Mouse (Mus musculus): Measurements from ENCODE around the gene Jph3. TPM values are rescaled to one million over a fixed set of nuclear protein-coding genes. Genes with fewer than 3 reads are reported as not detected.

Gene Jph3
- total and polyA plus RNA-seq, 3 experiments, result 0.15 TPM; not detected in 2

DNA sequence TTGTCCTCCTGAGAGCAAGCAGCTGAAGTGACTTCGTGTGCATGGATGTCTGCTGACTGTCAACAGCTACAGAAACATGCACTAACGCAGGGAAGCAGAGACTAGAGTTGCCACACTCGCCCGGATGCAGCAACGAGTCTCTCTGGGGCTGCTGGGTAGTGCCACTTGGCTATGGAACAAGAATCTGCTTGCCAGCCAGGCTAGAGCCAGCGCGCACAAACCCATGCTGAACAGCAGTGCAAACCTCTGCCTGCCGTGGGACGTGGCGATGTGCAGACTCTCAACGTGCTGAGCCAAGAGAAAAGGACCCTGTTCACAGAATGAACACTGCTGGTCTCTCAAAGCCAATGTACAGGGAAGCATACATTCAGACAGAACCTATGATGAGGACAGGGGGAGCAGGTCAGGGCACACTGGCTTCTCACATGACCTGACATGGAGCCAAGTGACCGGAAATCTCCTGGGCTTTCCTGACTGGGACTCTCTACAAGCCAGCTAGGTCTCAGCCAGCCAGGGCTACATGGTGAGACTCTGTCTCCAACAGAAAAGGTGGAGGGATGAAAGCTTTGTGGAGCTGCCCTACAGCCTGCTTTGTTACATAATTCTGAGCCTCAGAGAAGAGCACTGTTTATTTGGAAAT lies 82.6 kb downstream of the Jph3 start:
- Histone ChIP-seq H3K27me3 (ENCODE audit: control insufficient read depth in 1 of 2, insufficient read depth in 2 of 2, low read length in 2 of 2) (no peaks in the 10 kb centered on the region), H3K9me3 (replicated peaks; ENCODE audit: insufficient read depth, low read length) (no peaks in the 10 kb centered on the region), H3K36me3 (ENCODE audit: control insufficient read depth in 1 of 2, insufficient read depth in 2 of 2, low read length in 2 of 2) (peaks cover 0 to 2% of the 10 kb centered on the region in 2 experiments; a peak in 2 of 4 replicates), H3K4me3 (ENCODE audit: control insufficient read depth in 1 of 2, insufficient read depth in 1 of 2, low read depth in 2 of 2, low read length in 2 of 2) (no peak overlapping the region), H3K27ac (ENCODE audit: control insufficient read depth, low read depth, low read length) (no peak overlapping the region), H3K4me1 (ENCODE audit: control insufficient read depth in 1 of 2, insufficient read depth in 2 of 2, low read length in 2 of 2) (no peaks in the 10 kb centered on the region), H3K9ac (ENCODE audit: control insufficient read depth, low read depth, low read length, poor library complexity, severe bottlenecking) (no peak overlapping the region), H3K79me2 (ENCODE audit: control insufficient read depth, insufficient read depth, low read length, poor library complexity) (no peaks in the 10 kb centered on the region)
- DNase-seq (ENCODE audit: low read depth, low spot score), result no peak
- TF ChIP-seq ZNF384 (IDR thresholded peaks at IDR 0.05; ENCODE audit: low read depth, low read length), result no peak
- no peak for TF ChIP-seq POLR2AphosphoS2 (IDR thresholded peaks at IDR 0.05; ENCODE audit: low read length)
- TF ChIP-seq RCOR1 (IDR thresholded peaks at IDR 0.05; ENCODE audit: low read depth, low read length), result no peak
- TF ChIP-seq MAZ (IDR thresholded peaks at IDR 0.05; ENCODE audit: low read depth, low read length), result no peak
- TF ChIP-seq POLR2A (IDR thresholded peaks at IDR 0.05; ENCODE audit: control insufficient read depth in 1 of 2, insufficient read depth in 1 of 2, low read depth in 1 of 2, low read length in 2 of 2, poor library complexity in 1 of 2), result no peak
- TF ChIP-seq GABPA (IDR thresholded peaks at IDR 0.05; ENCODE audit: low read depth, low read length), result no peak
- no peak for TF ChIP-seq RAD21 (IDR thresholded peaks at IDR 0.05; ENCODE audit: low read depth, low read length)
- no peak for TF ChIP-seq HCFC1 (IDR thresholded peaks at IDR 0.05; ENCODE audit: low read depth, low read length)
- no peak for TF ChIP-seq POLR2AphosphoS5 (IDR thresholded peaks at IDR 0.05; ENCODE audit: borderline replicate concordance, low read depth, low read length)
- TF ChIP-seq KAT2A (conservative IDR thresholded peaks at IDR 0.05; ENCODE audit: low read depth, low read length), result no peak
- no peak for TF ChIP-seq ETS1 (IDR thresholded peaks at IDR 0.05; ENCODE audit: low read depth, low read length)
- no peak for TF ChIP-seq UBTF (IDR thresholded peaks at IDR 0.05; ENCODE audit: borderline replicate concordance, insufficient read depth, low read depth, low read length)
- TF ChIP-seq TCF12 (IDR thresholded peaks at IDR 0.05; ENCODE audit: low read depth, low read length), result no peak

DNA sequence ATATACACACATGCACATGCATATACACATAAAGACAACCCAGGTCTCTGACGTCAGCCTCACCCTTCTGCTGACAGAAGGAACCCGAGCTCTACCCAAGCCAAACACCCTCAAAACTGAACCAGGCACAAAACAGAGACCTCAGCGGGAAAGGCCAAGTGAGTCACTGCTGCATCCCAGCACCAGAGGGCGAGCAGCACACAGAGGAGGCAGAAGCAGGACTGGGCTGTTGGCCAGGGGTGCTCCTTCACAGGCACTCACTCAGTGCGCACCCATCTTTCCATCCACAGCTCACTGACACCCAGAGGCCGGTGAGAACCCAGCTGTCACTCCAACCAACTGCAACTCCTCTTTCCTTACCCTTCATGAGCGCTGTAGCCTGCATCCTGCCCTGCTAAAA lies 88.8 kb downstream of the Jph3 start:
- H3K27ac ChIP-seq (ENCODE audit: control insufficient read depth, low read depth, low read length), result no peak overlapping the region
- no peaks in the 10 kb centered on the region; a peak in 2 of 4 replicates for H3K36me3 ChIP-seq (ENCODE audit: control insufficient read depth in 1 of 2, insufficient read depth in 2 of 2, low read length in 2 of 2)
- TF ChIP-seq MAX (IDR thresholded peaks at IDR 0.05; ENCODE audit: low read length), result no peak
- no peak for TF ChIP-seq MAFK (IDR thresholded peaks at IDR 0.05; ENCODE audit: borderline replicate concordance, low read depth, low read length)
- no peak for TF ChIP-seq GATA1 (IDR thresholded peaks at IDR 0.05; ENCODE audit: low read depth, low read length)
- TF ChIP-seq NELFE (IDR thresholded peaks at IDR 0.05; ENCODE audit: low read depth, low read length), result no peak
- TF ChIP-seq USF1 (IDR thresholded peaks at IDR 0.05; ENCODE audit: low read depth, low read length), result no peak
- TF ChIP-seq MYC (IDR thresholded peaks at IDR 0.05; ENCODE audit: low read depth, low read length), result no peak
- TF ChIP-seq ELF1 (IDR thresholded peaks at IDR 0.05; ENCODE audit: low read depth, low read length), result no peak
- no peak for TF ChIP-seq EP300 (IDR thresholded peaks at IDR 0.05; ENCODE audit: low read depth in 1 of 2, low read length in 2 of 2)
- no peak for TF ChIP-seq MXI1 (IDR thresholded peaks at IDR 0.05; ENCODE audit: low read depth, low read length)
- TF ChIP-seq SMC3 (IDR thresholded peaks at IDR 0.05; ENCODE audit: low read depth, low read length), result no peak
- DNase-seq (ENCODE audit: low read depth, low spot score), result no peak
- no peaks in the 10 kb centered on the region for H3K9me3 ChIP-seq (replicated peaks; ENCODE audit: insufficient read depth, low read length)
- no peak overlapping the region for H3K4me3 ChIP-seq (ENCODE audit: control insufficient read depth in 1 of 2, insufficient read depth in 1 of 2, low read depth in 2 of 2, low read length in 2 of 2)
- no peak overlapping the region for H3K9ac ChIP-seq (ENCODE audit: control insufficient read depth, low read depth, low read length, poor library complexity, severe bottlenecking)
- no peaks in the 10 kb centered on the region for H3K4me1 ChIP-seq (ENCODE audit: control insufficient read depth in 1 of 2, insufficient read depth in 2 of 2, low read length in 2 of 2)
- peaks cover 5% of the 10 kb centered on the region; the same call in 1 of the 2 replicates for H3K79me2 ChIP-seq (ENCODE audit: control insufficient read depth, insufficient read depth, low read length, poor library complexity)
- H3K27me3 ChIP-seq (ENCODE audit: control insufficient read depth in 1 of 2, insufficient read depth in 2 of 2, low read length in 2 of 2), result no peaks in the 10 kb centered on the region
